Mouse (Mus musculus): ENCODE results near the gene 3110040M04Rik. TPM values are rescaled to one million over a fixed set of nuclear protein-coding genes. Genes with fewer than 3 reads are reported as not detected.
A peak's percentile ranks its signal among the peaks of the same experiment; 100 is the strongest.
"Not testable (repeated sequence)": the region's sequence is repeated elsewhere in the genome, so short reads cannot be mapped to it uniquely, and the experiment has no call there.

The 3110040M04Rik gene
- 0.55 TPM in 1 of 2 replicates, not detected in the other for polyA plus RNA-seq (2016; fragmentation: Nextera tagmentation; extraction: Ambion mirVana)

- not testable (repeated sequence) for DNase-seq (ENCODE audit: low spot score); H3K36me3 ChIP-seq; H3K27me3 ChIP-seq (ENCODE audit: insufficient read depth, poor library complexity, severe bottlenecking); H3K9me3 ChIP-seq; H3K4me3 ChIP-seq; H3K4me1 ChIP-seq; H3K27ac ChIP-seq
- no CpG with 5 or more reads among the region's 6 CpGs for WGBS
Measured at GRCm38 (mm10) chr1:151203818-151204217, at the start of gene 3110040M04Rik. Gene 3110040M04Rik (plus strand): TSS chr1:151204121.

GRCm38 (mm10) chr1:151154131-151154530 is 49.8 kb upstream of the 3110040M04Rik start:
- not testable (repeated sequence) for H3K4me3 ChIP-seq; H3K9me3 ChIP-seq; H3K36me3 ChIP-seq; H3K27ac ChIP-seq; H3K27me3 ChIP-seq (ENCODE audit: insufficient read depth, poor library complexity, severe bottlenecking); DNase-seq (ENCODE audit: low spot score)
- 89% methylated on average over 9 of the region's 9 CpGs for WGBS
- H3K4me1 ChIP-seq, result peaks cover 26% of the 10 kb centered on the region

GRCm38 (mm10) chr1:151156129-151156528 is 47.8 kb upstream of the 3110040M04Rik start:
- Histone ChIP-seq H3K4me1 (peaks cover 30% of the 10 kb centered on the region), H3K27ac (no peak overlapping the region), H3K27me3 (ENCODE audit: insufficient read depth, poor library complexity, severe bottlenecking) (no peaks in the 10 kb centered on the region), H3K9me3 (no peaks in the 10 kb centered on the region), H3K36me3 (no peaks in the 10 kb centered on the region), H3K4me3 (no peak overlapping the region)
- 79% methylated on average over 3 of the region's 3 CpGs for WGBS
- DNase-seq (ENCODE audit: low spot score), result no peak

- no peaks in the 10 kb centered on the region for H3K36me3 ChIP-seq
- H3K9me3 ChIP-seq, result no peaks in the 10 kb centered on the region
- no peak overlapping the region for H3K4me3 ChIP-seq
- no peak for DNase-seq (ENCODE audit: low spot score)
- H3K27me3 ChIP-seq (ENCODE audit: insufficient read depth, poor library complexity, severe bottlenecking), result no peaks in the 10 kb centered on the region
- WGBS, result 51% methylated on average over 7 of the region's 7 CpGs
- H3K27ac ChIP-seq, result no peak overlapping the region
- H3K4me1 ChIP-seq, result peaks cover 30% of the 10 kb centered on the region
Measured at GRCm38 (mm10) chr1:151156777-151157632, 46.9 kb upstream of the 3110040M04Rik start.

DNA sequence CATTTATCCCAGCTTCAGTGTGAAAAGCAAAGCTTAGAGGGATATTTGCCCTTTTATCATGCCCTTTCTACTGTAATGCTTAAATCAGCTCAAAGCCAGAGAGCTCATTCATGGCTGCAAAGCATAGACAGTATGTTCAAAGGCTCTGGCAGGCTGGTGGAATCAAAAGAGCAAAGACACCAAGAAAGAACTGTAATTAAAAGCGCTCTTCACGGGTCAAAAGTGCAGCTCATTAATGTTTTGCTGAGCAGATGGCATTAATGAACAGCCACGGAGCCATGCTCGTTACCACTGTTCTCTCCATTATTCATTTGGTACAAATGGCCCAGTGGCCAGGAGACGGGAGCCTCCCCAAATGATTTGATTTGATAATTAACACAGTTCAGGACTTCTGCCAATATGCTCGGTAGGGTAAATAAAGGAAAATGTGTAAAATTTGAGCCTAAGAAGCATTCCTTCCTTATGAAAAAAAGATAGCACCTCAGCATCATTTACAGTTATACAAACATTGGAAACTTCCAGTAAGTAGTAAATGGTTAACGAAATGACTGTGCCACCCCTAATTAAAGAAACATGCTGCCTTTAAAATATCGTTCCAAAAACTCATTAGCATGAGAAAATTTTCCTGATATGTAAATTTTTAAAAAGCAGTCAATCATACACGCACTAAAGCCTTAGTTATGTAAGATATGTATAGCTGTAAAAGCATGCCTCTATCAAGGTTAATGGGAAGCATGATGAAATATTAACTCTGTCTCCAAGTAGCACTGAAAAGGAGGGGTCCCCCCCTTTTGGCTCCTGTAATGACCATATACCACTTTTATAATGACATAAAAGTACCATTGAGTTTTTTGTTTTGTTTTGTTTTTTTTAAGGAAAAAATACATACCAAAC is 45.7 kb upstream of the 3110040M04Rik start:
- no peak for DNase-seq (ENCODE audit: low spot score)
- Histone ChIP-seq H3K9me3 (no peaks in the 10 kb centered on the region), H3K4me3 (no peak overlapping the region), H3K27ac (no peak overlapping the region), H3K27me3 (ENCODE audit: insufficient read depth, poor library complexity, severe bottlenecking) (no peaks in the 10 kb centered on the region), H3K4me1 (peaks cover 22% of the 10 kb centered on the region), H3K36me3 (no peaks in the 10 kb centered on the region)
- 80% methylated on average over 9 of the region's 9 CpGs for WGBS

DNA sequence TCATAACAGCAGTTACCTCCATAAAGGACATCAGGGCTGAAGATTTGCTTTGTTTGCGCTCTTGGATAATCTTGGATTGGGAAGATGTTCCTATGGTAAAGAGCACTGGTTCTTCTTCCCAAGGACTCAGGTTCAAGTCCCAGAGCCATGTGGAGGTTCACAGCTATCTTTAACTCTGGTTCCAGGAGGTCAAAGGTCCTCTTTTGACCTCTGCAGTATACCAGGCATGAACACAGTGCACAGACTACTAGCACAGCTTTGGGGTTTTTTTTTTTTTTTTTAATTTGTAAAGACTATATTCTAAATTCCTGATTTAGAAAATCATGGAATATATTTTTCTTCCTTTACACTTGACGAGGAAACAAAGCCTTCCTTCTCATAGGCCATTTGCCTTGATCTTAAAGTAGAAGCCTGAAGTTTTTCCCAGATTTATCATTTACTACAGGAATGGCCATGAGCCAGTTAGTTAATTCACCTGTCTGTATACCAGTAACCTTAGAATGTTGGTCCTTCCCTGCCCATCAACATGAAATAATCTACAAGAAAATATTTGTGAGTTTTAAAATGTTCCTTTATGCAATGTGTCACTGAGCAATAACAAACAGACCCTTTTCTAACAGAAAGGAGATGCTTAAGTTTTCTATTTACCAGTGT is 44.9 kb upstream of the 3110040M04Rik start:
- WGBS, result 93% methylated on average over 2 of the region's 2 CpGs

DNA sequence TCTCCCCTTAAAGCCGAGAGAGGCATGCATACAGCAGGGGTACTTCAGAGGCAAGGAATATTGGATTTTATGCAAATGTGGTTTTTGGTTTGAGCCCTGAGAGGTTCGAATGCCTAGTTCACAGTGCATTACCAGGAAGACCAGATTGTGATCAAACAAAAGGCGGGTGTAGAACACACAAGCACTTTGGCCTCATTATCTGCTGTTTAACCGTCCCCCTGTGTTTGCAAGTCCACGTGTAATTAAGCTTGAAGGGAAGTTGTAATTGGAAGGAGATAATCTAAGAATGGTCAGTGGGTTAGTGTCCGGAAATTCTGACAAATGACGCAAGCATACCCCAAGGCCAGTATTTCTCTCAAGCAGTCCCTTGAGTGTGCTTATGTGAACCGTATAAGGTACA is 37.9 kb upstream of the 3110040M04Rik start:
- H3K36me3 ChIP-seq, result no peaks in the 10 kb centered on the region
- no peak overlapping the region for H3K4me3 ChIP-seq
- DNase-seq (ENCODE audit: low spot score), result no peak
- peaks cover 3% of the 10 kb centered on the region for H3K4me1 ChIP-seq
- no peaks in the 10 kb centered on the region for H3K9me3 ChIP-seq
- H3K27ac ChIP-seq, result peak overlapping the region; percentile 23; the same call in 1 of the 2 replicates
- WGBS, result 39% methylated on average over 8 of the region's 8 CpGs
- no peaks in the 10 kb centered on the region; the same call in 1 of the 2 replicates for H3K27me3 ChIP-seq (ENCODE audit: insufficient read depth, poor library complexity, severe bottlenecking)

More for the DNA sequence above, 44.9 kb upstream of the 3110040M04Rik start:
- Histone ChIP-seq H3K36me3 (no peaks in the 10 kb centered on the region), H3K27me3 (ENCODE audit: insufficient read depth, poor library complexity, severe bottlenecking) (no peaks in the 10 kb centered on the region), H3K4me1 (peaks cover 18% of the 10 kb centered on the region), H3K27ac (no peak overlapping the region), H3K4me3 (no peak overlapping the region), H3K9me3 (no peaks in the 10 kb centered on the region)
- no peak for DNase-seq (ENCODE audit: low spot score)

DNA sequence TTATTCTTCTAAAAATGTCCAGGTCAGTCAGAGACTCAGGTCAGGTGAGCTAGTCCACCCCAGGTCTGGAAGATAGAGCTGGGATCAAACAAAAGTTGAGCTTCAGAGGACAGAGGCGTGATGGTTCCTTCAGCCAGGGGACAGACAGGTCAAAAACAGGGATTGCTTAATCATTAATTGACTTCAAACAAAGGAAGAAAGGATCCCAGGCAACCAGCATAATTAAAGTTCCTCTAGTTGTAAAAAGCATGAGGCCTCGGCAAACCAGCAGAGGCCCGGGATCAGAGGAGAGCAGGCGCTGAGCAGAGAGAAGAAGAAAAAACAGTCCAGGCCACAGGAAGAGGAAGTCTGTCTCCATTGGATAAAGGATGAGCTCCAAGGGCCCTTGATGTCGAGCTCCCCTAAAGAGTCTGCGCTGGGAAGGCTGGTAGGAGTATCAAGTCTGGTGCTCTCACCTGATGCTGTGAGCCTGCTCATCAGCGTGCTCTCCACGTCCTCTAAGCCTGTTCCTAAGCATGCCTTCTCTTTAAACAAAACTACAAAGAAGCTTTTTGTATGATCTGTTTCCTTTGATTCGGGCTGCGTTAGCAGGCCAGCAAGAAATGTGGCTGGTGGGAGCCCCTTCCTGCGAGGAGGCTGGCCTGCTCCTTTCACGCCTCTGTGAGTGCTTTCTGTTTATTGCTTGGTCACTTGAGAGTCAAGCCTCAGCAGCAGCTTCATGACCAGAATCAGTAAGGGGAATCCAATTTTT is 36.4 kb upstream of the 3110040M04Rik start:
- Histone ChIP-seq H3K27me3 (ENCODE audit: insufficient read depth, poor library complexity, severe bottlenecking) (no peaks in the 10 kb centered on the region; the same call in 1 of the 2 replicates), H3K27ac (peak overlapping the region; percentile 62), H3K4me3 (no peak overlapping the region), H3K36me3 (no peaks in the 10 kb centered on the region), H3K4me1 (peaks cover 5% of the 10 kb centered on the region), H3K9me3 (no peaks in the 10 kb centered on the region)
- DNase-seq (ENCODE audit: low spot score), result no peak
- 52% methylated on average over 12 of the region's 12 CpGs for WGBS

DNA sequence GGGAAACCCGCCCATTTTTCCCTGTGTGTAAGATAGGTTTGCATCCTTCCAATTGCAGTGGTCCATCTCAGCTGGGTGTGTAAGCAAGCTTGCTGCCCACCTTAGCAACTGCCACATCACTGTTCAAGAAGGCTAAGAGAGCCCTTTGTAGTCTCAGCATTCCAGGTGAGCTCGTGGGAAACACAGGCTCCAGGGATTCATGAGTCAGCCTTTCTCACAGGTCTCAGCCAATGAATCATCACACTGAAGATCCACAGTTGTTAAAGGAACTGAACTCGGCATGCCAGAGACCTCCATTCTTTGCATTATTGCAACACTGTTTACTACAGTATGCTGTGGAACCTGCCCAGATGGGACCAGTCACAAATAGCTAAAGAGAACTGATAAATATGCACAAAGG is 35.3 kb upstream of the 3110040M04Rik start:
- Histone ChIP-seq H3K4me3 (no peak overlapping the region), H3K9me3 (no peaks in the 10 kb centered on the region), H3K4me1 (peaks cover 5% of the 10 kb centered on the region), H3K27me3 (ENCODE audit: insufficient read depth, poor library complexity, severe bottlenecking) (no peaks in the 10 kb centered on the region; the same call in 1 of the 2 replicates), H3K27ac (no peak overlapping the region), H3K36me3 (no peaks in the 10 kb centered on the region)
- 75% methylated on average over 3 of the region's 3 CpGs for WGBS
- no peak for DNase-seq (ENCODE audit: low spot score)

- Histone ChIP-seq H3K36me3 (no peaks in the 10 kb centered on the region), H3K4me1 (peaks cover 9% of the 10 kb centered on the region), H3K9me3 (no peaks in the 10 kb centered on the region), H3K27me3 (ENCODE audit: insufficient read depth, poor library complexity, severe bottlenecking) (no peaks in the 10 kb centered on the region; the same call in 1 of the 2 replicates), H3K4me3 (no peak overlapping the region), H3K27ac (no peak overlapping the region)
- 72% methylated on average over 2 of the region's 2 CpGs for WGBS
- DNase-seq (ENCODE audit: low spot score), result no peak
Measured at GRCm38 (mm10) chr1:151171572-151172461, 32.1 kb upstream of the 3110040M04Rik start.

Measured in heart, embryonic 10.5 days (tissue).